Comparison of ENCODE assay signal across 8 mouse cellular contexts in the genomic region with DNA sequence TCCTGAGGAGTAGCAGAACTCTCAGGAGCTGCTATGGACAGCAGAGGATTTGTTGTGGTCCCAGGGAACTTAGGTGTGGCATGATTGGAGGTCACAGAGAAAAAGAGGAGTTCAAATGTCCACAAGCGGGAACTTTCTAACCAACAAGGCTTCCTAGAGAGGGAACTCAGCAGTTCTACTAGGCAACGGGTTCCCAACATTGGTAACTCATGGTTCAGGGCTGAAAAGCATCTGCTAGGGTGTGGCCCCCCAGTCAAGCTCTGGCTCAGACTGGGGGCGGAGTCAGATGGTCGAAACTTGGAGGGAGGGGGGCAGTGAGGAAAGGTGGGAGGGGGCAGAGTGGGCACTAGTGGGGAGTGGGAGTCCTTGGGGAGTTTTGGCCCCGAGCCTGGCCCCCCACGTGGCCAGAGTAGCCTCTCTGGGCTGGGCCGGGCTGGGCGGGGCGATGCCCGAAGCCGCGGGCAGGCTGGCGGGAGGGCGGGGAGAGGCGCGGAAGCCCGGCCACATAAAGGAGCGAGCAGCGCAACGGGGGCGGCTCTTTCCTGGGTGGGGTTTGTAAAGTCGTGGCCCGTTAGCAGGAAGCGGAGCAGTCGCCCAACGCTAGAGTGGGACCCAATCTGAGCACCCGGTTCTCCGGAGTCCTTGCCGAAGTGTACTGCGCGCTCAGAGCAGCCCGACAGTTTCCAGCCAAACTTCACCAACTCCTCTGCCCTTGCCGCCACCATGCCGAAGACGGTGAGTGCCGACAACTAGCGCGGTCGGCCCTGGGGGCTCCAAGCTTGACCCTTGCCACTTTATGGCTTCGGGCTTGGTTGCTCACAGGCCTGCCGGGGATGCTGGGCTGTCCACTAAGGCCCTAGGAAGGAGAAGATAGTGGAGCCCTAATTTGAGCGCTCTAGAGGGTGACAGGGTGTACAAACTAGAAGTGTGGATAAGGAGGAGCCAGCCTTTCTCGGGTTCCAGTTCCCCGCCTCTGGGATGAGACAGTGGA. TPM values are rescaled to one million over a fixed set of nuclear protein-coding genes. Genes with fewer than 3 reads are reported as not detected.
DNase-seq lines count a peak whose midpoint lies in the region; ATAC-seq lines count a peak whose summit lies in the region.

A gene (plus strand): TSS at position 534 of the 991 bp plus-strand sequence.

- peak within 1 kb of the TSS; percentile 68 for H3K4me2 ChIP-seq in intestine, embryonic 15.5 days (replicated peaks)
- H3K4me2 ChIP-seq in midbrain, embryonic 11.5 days, result peak within 1 kb of the TSS; percentile 53

- no peaks in the 10 kb centered on the region for H3K9me3 ChIP-seq in intestine, embryonic 15.5 days
- H3K9me3 ChIP-seq in limb, embryonic 10.5 days (replicated peaks), result no peaks in the 10 kb centered on the region
- H3K9me3 ChIP-seq in midbrain, embryonic 11.5 days (ENCODE audit: control insufficient read depth, low read length), result no peaks in the 10 kb centered on the region

- no peaks in the 10 kb centered on the region for H3K27me3 ChIP-seq in intestine, embryonic 15.5 days (replicated peaks)
- peaks cover 45% of the 10 kb centered on the region for H3K27me3 ChIP-seq in limb, embryonic 10.5 days (ENCODE audit: low read depth, poor library complexity, severe bottlenecking)
- no peaks in the 10 kb centered on the region for H3K27me3 ChIP-seq in midbrain, embryonic 11.5 days (ENCODE audit: control insufficient read depth, insufficient read depth, low read length)

- H3K4me3 ChIP-seq in intestine, embryonic 15.5 days (replicated peaks), result peak within 1 kb of the TSS; percentile 49
- H3K4me3 ChIP-seq in limb, embryonic 10.5 days, result peak within 1 kb of the TSS; percentile 58
- H3K4me3 ChIP-seq in midbrain, embryonic 11.5 days (ENCODE audit: low read depth, low read length), result peak within 1 kb of the TSS; percentile 46

- WGBS in intestine, embryonic 15.5 days, result 19% methylated on average over 39 of the region's 44 CpGs
- 11% methylated on average over 38 of the region's 44 CpGs for WGBS in limb, embryonic 10.5 days
- 18% methylated on average over 43 of the region's 44 CpGs for WGBS in midbrain, embryonic 11.5 days

- no peaks in the 10 kb centered on the region for H3K4me1 ChIP-seq in intestine, embryonic 15.5 days (replicated peaks)
- peaks cover 3% of the 10 kb centered on the region; the same call in 1 of the 2 replicates for H3K4me1 ChIP-seq in limb, embryonic 10.5 days
- no peaks in the 10 kb centered on the region for H3K4me1 ChIP-seq in midbrain, embryonic 11.5 days (ENCODE audit: control insufficient read depth, insufficient read depth, low read length)

- ATAC-seq in intestine, embryonic 15.5 days, result peak; percentile 89
- ATAC-seq in midbrain, embryonic 11.5 days (ENCODE audit: low FRiP score), result peak; percentile 88

- H3K36me3 ChIP-seq in intestine, embryonic 15.5 days, result no peaks in the 10 kb centered on the region
- H3K36me3 ChIP-seq in limb, embryonic 10.5 days, result no peaks in the 10 kb centered on the region
- H3K36me3 ChIP-seq in midbrain, embryonic 11.5 days (ENCODE audit: control insufficient read depth, insufficient read depth, low read length), result no peaks in the 10 kb centered on the region

- peak within 1 kb of the TSS; percentile 40; the same call in 1 of the 2 replicates for H3K27ac ChIP-seq in intestine, embryonic 15.5 days
- peak within 1 kb of the TSS; percentile 83 for H3K27ac ChIP-seq in limb, embryonic 10.5 days
- H3K27ac ChIP-seq in midbrain, embryonic 11.5 days (ENCODE audit: low read depth, low read length), result no peak within 1 kb of the TSS

- peak within 1 kb of the TSS; percentile 53 for H3K9ac ChIP-seq in intestine, embryonic 15.5 days
- peak within 1 kb of the TSS; percentile 66 for H3K9ac ChIP-seq in midbrain, embryonic 11.5 days (ENCODE audit: low read length)

- DNase-seq in left cerebral cortex, adult 18-20 months (ENCODE audit: low spot score in 2 of 2), result peak in 1 of 2 experiments; percentile 6
- no peak for DNase-seq in left cerebral cortex, adult 11 months (ENCODE audit: low spot score)
- peak; percentile 73 for DNase-seq in embryo, embryonic 11 days
- peak; percentile 44 to 72 for DNase-seq in gastrocnemius, postnatal 4 days (ENCODE audit: low spot score in 2 of 2)
- DNase-seq in limb, embryonic 10.5 days (ENCODE audit: low spot score), result peak; percentile 58
- DNase-seq in midbrain, embryonic 11.5 days (ENCODE audit: low spot score, missing footprints), result peak; percentile 93
- peak; percentile 57 for DNase-seq in skeletal muscle tissue, adult 2 months (ENCODE audit: low read depth, low spot score)

RNA-seq across cellular contexts. Expression of the gene that starts here (rescaled TPM):
- 10 to 100 TPM; 18.6 to 20.2 TPM for total RNA-seq in left cerebral cortex, adult 18-20 months (2021)
- 100 to 1,000 TPM; 119 to 121 TPM for total RNA-seq in gastrocnemius, postnatal 4 days (2021)
- 67.3 and 72.2 TPM in 2 replicates for polyA plus RNA-seq in intestine, embryonic 15.5 days (2015; fragmentation: Nextera tagmentation; extraction: Ambion mirVana)
- 98.5 and 100 TPM in 2 replicates for polyA plus RNA-seq in limb, embryonic 10.5 days (2016; fragmentation: Nextera tagmentation; extraction: Ambion mirVana)
- 119 and 120 TPM in 2 replicates for polyA plus RNA-seq in midbrain, embryonic 11.5 days (2014; fragmentation: Nextera tagmentation; extraction: Ambion mirVana)

Comparison
In these comparisons a context has a peak if more than half of its experiments do, and no peak if none do; other contexts are left out.
1. RNA of the gene that starts here (total RNA-seq): 119 to 121 TPM in gastrocnemius, postnatal 4 days; 18.6 to 20.2 TPM in left cerebral cortex, adult 18-20 months; every median in the first group is over 4 times any median in the second.
2. Peak in every context shown above with its lines, with median percentiles within 50 percentile points of each other: H3K4me3 ChIP-seq.